In the genomic region with DNA sequence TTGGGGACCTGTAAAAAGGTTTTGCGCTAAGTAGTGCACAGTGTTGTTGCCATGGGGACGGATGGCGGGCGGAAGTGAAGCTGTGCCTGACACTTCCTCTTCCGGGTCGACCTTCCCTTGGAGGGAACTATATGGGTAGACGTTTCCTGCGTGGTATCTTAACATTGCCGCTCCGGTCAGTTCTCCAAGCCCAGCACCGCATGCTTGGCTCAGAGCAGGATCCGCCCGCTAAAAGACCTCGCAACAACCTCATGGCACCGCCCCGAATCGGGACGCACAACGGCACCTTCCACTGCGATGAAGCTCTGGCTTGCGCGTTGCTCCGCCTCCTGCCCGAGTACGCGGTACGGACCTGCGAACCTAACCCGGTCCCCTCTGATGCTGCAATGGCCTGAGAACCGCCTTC, we compare ENCODE assay signal across 8 mouse cellular contexts. TPM values are rescaled to one million over a fixed set of nuclear protein-coding genes. Genes with fewer than 3 reads are reported as not detected.
A peak's percentile ranks its signal among the peaks of the same experiment; 100 is the strongest.
DNase-seq lines count a peak whose midpoint lies in the region; ATAC-seq and TF ChIP-seq lines count a peak whose summit lies in the region.

TSS of gene Myg1 (plus strand) at position 100 of the 406 bp plus-strand sequence.

- H3K79me2 ChIP-seq in myocyte (ENCODE audit: control insufficient read depth, insufficient read depth) = peaks cover 34% of the 10 kb centered on the region

- peak; percentile 82; the same call in 1 of the 2 replicates for ATAC-seq in heart, embryonic 11.5 days (replicated peaks; ENCODE audit: insufficient number of reproducible peaks, low FRiP score, low TSS enrichment)
- ATAC-seq in kidney, embryonic 16.5 days (ENCODE audit: low FRiP score, low TSS enrichment) = peak; percentile 91
- ATAC-seq in liver, embryonic 11.5 days (replicated peaks; ENCODE audit: low FRiP score) = peak; percentile 90

- peaks cover 74% of the 10 kb centered on the region for H3K36me3 ChIP-seq in erythroblast, embryonic 14.5 days (ENCODE audit: control insufficient read depth)
- H3K36me3 ChIP-seq in heart, embryonic 11.5 days (ENCODE audit: control insufficient read depth, insufficient read depth, low read length) = peaks cover 21% of the 10 kb centered on the region
- H3K36me3 ChIP-seq in kidney, embryonic 16.5 days (ENCODE audit: insufficient read depth, low read length) = peaks cover 42% of the 10 kb centered on the region
- peaks cover 40% of the 10 kb centered on the region for H3K36me3 ChIP-seq in liver, embryonic 11.5 days (ENCODE audit: control insufficient read depth, insufficient read depth, low read length)
- peaks cover 43% of the 10 kb centered on the region for H3K36me3 ChIP-seq in myocyte (ENCODE audit: control insufficient read depth, insufficient read depth)

- H3K9me3 ChIP-seq in erythroblast, embryonic 14.5 days (ENCODE audit: control insufficient read depth, low read length) = no peaks in the 10 kb centered on the region
- H3K9me3 ChIP-seq in heart, embryonic 11.5 days (replicated peaks; ENCODE audit: control insufficient read depth, low read length) = no peaks in the 10 kb centered on the region
- H3K9me3 ChIP-seq in kidney, embryonic 16.5 days (ENCODE audit: low read length) = no peaks in the 10 kb centered on the region
- H3K9me3 ChIP-seq in liver, embryonic 11.5 days (ENCODE audit: control insufficient read depth, low read length) = no peaks in the 10 kb centered on the region

- H3K4me1 ChIP-seq in erythroblast, embryonic 14.5 days (ENCODE audit: control insufficient read depth) = peaks cover 36% of the 10 kb centered on the region
- H3K4me1 ChIP-seq in heart, embryonic 11.5 days (ENCODE audit: control insufficient read depth, insufficient read depth, low read length) = peaks cover 21% of the 10 kb centered on the region
- H3K4me1 ChIP-seq in kidney, embryonic 16.5 days (ENCODE audit: insufficient read depth, low read length) = peaks cover 29% of the 10 kb centered on the region
- peaks cover 20% of the 10 kb centered on the region for H3K4me1 ChIP-seq in liver, embryonic 11.5 days (replicated peaks; ENCODE audit: control insufficient read depth, insufficient read depth, low read length)

- peak within 1 kb of the TSS; percentile 93 for H3K4me2 ChIP-seq in heart, embryonic 11.5 days
- peak within 1 kb of the TSS; percentile 86 for H3K4me2 ChIP-seq in kidney, embryonic 16.5 days (replicated peaks; ENCODE audit: low read depth, low read length)
- peak within 1 kb of the TSS; percentile 97 for H3K4me2 ChIP-seq in liver, embryonic 11.5 days
- peak within 1 kb of the TSS; percentile 93 for H3K4me2 ChIP-seq in myocyte (ENCODE audit: low read depth)

- peak within 1 kb of the TSS; percentile 93 for H3K4me3 ChIP-seq in erythroblast, embryonic 14.5 days (replicated peaks)
- peak within 1 kb of the TSS; percentile 64 for H3K4me3 ChIP-seq in heart, embryonic 11.5 days (ENCODE audit: low read depth, low read length)
- peak within 1 kb of the TSS; percentile 73 for H3K4me3 ChIP-seq in kidney, embryonic 16.5 days (ENCODE audit: low read length)
- peak within 1 kb of the TSS; percentile 80 for H3K4me3 ChIP-seq in liver, embryonic 11.5 days (ENCODE audit: low read depth, low read length)
- H3K4me3 ChIP-seq in myocyte = peak within 1 kb of the TSS; percentile 63

- TF ChIP-seq POLR2A in brain, embryonic 14.5 days (IDR thresholded peaks at IDR 0.05; ENCODE audit: borderline replicate concordance, extremely low read depth, insufficient read depth, insufficient read length, poor library complexity, severe bottlenecking) = no peak
- TF ChIP-seq POLR2A in myocyte (IDR thresholded peaks at IDR 0.05; ENCODE audit: insufficient read length, low read depth) = peak; percentile 77

- TF ChIP-seq CTCF in brain, embryonic 14.5 days (IDR thresholded peaks at IDR 0.05; ENCODE audit: borderline replicate concordance, extremely low read depth, insufficient read depth, insufficient read length) = no peak

- no peaks in the 10 kb centered on the region for H3K27me3 ChIP-seq in erythroblast, embryonic 14.5 days (ENCODE audit: control insufficient read depth)
- H3K27me3 ChIP-seq in heart, embryonic 11.5 days (ENCODE audit: control insufficient read depth, insufficient read depth, low read length) = no peaks in the 10 kb centered on the region
- no peaks in the 10 kb centered on the region for H3K27me3 ChIP-seq in kidney, embryonic 16.5 days (ENCODE audit: insufficient read depth, low read length)
- no peaks in the 10 kb centered on the region for H3K27me3 ChIP-seq in liver, embryonic 11.5 days (replicated peaks; ENCODE audit: control insufficient read depth, insufficient read depth, low read length)
- no peaks in the 10 kb centered on the region for H3K27me3 ChIP-seq in myocyte (ENCODE audit: control insufficient read depth, insufficient read depth, insufficient read length)

- peak within 1 kb of the TSS; percentile 71 for H3K9ac ChIP-seq in heart, embryonic 11.5 days (ENCODE audit: low read depth, low read length)
- peak within 1 kb of the TSS; percentile 72 for H3K9ac ChIP-seq in kidney, embryonic 16.5 days (replicated peaks; ENCODE audit: low read length)
- peak within 1 kb of the TSS; percentile 73 for H3K9ac ChIP-seq in liver, embryonic 11.5 days (ENCODE audit: low read depth, low read length)

- H3ac ChIP-seq in myocyte (ENCODE audit: control insufficient read depth, insufficient read length) = peak within 1 kb of the TSS; percentile 13

- H3K27ac ChIP-seq in heart, embryonic 11.5 days (ENCODE audit: low read depth, low read length) = peak within 1 kb of the TSS; percentile 48; the same call in 1 of the 2 replicates
- peak within 1 kb of the TSS; percentile 80 for H3K27ac ChIP-seq in kidney, embryonic 16.5 days (ENCODE audit: low read length)
- H3K27ac ChIP-seq in liver, embryonic 11.5 days (ENCODE audit: low read depth, low read length) = peak within 1 kb of the TSS; percentile 75

- under 1% methylated on average over 30 of the region's 30 CpGs for WGBS in heart, embryonic 11.5 days (ENCODE audit: insufficient replicate concordance)
- WGBS in kidney, embryonic 16.5 days = under 1% methylated on average over 30 of the region's 30 CpGs
- WGBS in liver, embryonic 11.5 days = 1% methylated on average over 30 of the region's 30 CpGs

- DNase-seq in CD4-positive, CD25-positive, alpha-beta regulatory T cell, adult 2 months (ENCODE audit: low read depth, low spot score) = peak; percentile 92
- DNase-seq in brain, embryonic 14.5 days (ENCODE audit: low read depth) = peak; percentile 96
- DNase-seq in liver, embryonic 11.5 days (ENCODE audit: low spot score) = peak; percentile 84
- DNase-seq in spleen, postnatal 4 days (ENCODE audit: low spot score in 2 of 2) = peak; percentile 78 to 88

TF ChIP-seq in myocyte, 11 proteins besides CTCF, POLR2A, EP300 and RAD21:
- no peak for TF ChIP-seq MYOG (IDR thresholded peaks at IDR 0.05; ENCODE audit: control insufficient read depth in 1 of 3, insufficient read depth in 1 of 3, insufficient read length in 2 of 3, low read depth in 2 of 3)
- peak; percentile 18 for TF ChIP-seq MAX (IDR thresholded peaks at IDR 0.05; ENCODE audit: low read depth)
- peak in 1 of 3 experiments; percentile 8 for TF ChIP-seq MYOD1 (IDR thresholded peaks at IDR 0.05; ENCODE audit: control insufficient read depth in 1 of 3, insufficient read length in 2 of 3, low read depth in 2 of 3)
- TF ChIP-seq SRF (IDR thresholded peaks at IDR 0.05; ENCODE audit: control insufficient read depth, insufficient read length, low read depth) = peak; percentile 69
- no peak for TF ChIP-seq TCF12 (IDR thresholded peaks at IDR 0.05; ENCODE audit: insufficient read depth, poor library complexity, severe bottlenecking)
- no peak for TF ChIP-seq REST (IDR thresholded peaks at IDR 0.05; ENCODE audit: insufficient read depth, insufficient read length)
- TF ChIP-seq CEBPB (IDR thresholded peaks at IDR 0.05; ENCODE audit: insufficient read depth, poor library complexity, severe bottlenecking) = no peak
- peak; percentile 97 for TF ChIP-seq POLR2AphosphoS2 (IDR thresholded peaks at IDR 0.05; ENCODE audit: insufficient read length, low read depth)
- TF ChIP-seq USF1 (IDR thresholded peaks at IDR 0.05; ENCODE audit: low read depth) = no peak
- no peak for TF ChIP-seq TCF3 (IDR thresholded peaks at IDR 0.05; ENCODE audit: insufficient read length, low read depth)
- TF ChIP-seq E2F4 (IDR thresholded peaks at IDR 0.05; ENCODE audit: insufficient read depth) = peak; percentile 65

RNA-seq across cellular contexts. Expression of gene Myg1, which starts in this region (rescaled TPM):
- 109 and 137 TPM in 2 replicates for polyA plus RNA-seq in brain, embryonic 14.5 days (2012; rRNA removed)
- polyA plus RNA-seq in erythroblast, embryonic 14.5 days (2012) = 6.4 and 8.0 TPM in 2 replicates
- polyA plus RNA-seq in heart, embryonic 11.5 days (2014; fragmentation: Nextera tagmentation; extraction: Ambion mirVana) = 72.7 and 77.8 TPM in 2 replicates
- 118 and 120 TPM in 2 replicates for polyA plus RNA-seq in kidney, embryonic 16.5 days (2015; fragmentation: Nextera tagmentation; extraction: Ambion mirVana)
- polyA plus RNA-seq in liver, embryonic 11.5 days (2014; fragmentation: Nextera tagmentation; extraction: Ambion mirVana) = 97.0 and 104 TPM in 2 replicates
- 97.0 TPM for polyA plus RNA-seq in myocyte (2012; fragmentation: generic; extraction: Trizol)

Comparison
In these comparisons a context has a peak if more than half of its experiments do, and no peak if none do; other contexts are left out.
1. Peak in every context shown above with its lines: DNase-seq, ATAC-seq, H3K4me3 ChIP-seq and H3K27ac ChIP-seq.